Mouse (Mus musculus) telencephalon, adult 2 months (tissue): ENCODE measurements around the gene Gemin4.
A peak's percentile ranks its signal among the peaks of the same experiment; 100 is the strongest.

Experiments used
- DNase-seq: peaks from one replicate; pipeline ENCODE4 v3.0.0-alpha.2; 2011; ENCODE audit warnings: low read depth, low spot score

Gene Gemin4

GRCm38 (mm10) chr11:76217390-76217800, at the start of gene Gemin4, which contains the start of gene Dbil5:
Gemin4 (minus strand) TSS chr11:76217664.
Dbil5 (plus strand) TSS chr11:76217608.
- peak; percentile 96 for DNase-seq

GRCm38 (mm10) chr11:76262611-76263351, 45.3 kb upstream of the Gemin4 start:
- DNase-seq = no peak

- DNase-seq = no peak
Observed at GRCm38 (mm10) chr11:76261224-76261623, 43.8 kb upstream of the Gemin4 start.

- DNase-seq = no peak
Observed at GRCm38 (mm10) chr11:76260208-76261050, 43.0 kb upstream of the Gemin4 start.

- DNase-seq = no peak
Observed at GRCm38 (mm10) chr11:76258511-76258910, 41.0 kb upstream of the Gemin4 start.

GRCm38 (mm10) chr11:76257386-76257785, 39.9 kb upstream of the Gemin4 start:
- DNase-seq = no peak

- no peak for DNase-seq
Observed at GRCm38 (mm10) chr11:76256129-76256528, 38.7 kb upstream of the Gemin4 start.

- no peak for DNase-seq
Observed at GRCm38 (mm10) chr11:76255431-76256001, 38.1 kb upstream of the Gemin4 start.

- no peak for DNase-seq
Observed at GRCm38 (mm10) chr11:76253918-76254264, 36.4 kb upstream of the Gemin4 start.

GRCm38 (mm10) chr11:76253145-76253917, 35.9 kb upstream of the Gemin4 start:
- DNase-seq = no peak

GRCm38 (mm10) chr11:76252036-76252435, 34.6 kb upstream of the Gemin4 start:
- DNase-seq = no peak

GRCm38 (mm10) chr11:76247239-76247638, 29.8 kb upstream of the Gemin4 start:
- DNase-seq = no peak

GRCm38 (mm10) chr11:76246439-76246838, 29.0 kb upstream of the Gemin4 start:
- no peak for DNase-seq

GRCm38 (mm10) chr11:76243811-76244546, 26.5 kb upstream of the Gemin4 start:
- no peak for DNase-seq

GRCm38 (mm10) chr11:76242901-76243810, 25.7 kb upstream of the Gemin4 start, which contains the start of the genes Mrm3 and Glod4:
Mrm3 (plus strand) TSS chr11:76243715.
Glod4 (minus strand) TSS chr11:76243725.
- DNase-seq = peak; percentile 73

GRCm38 (mm10) chr11:76239750-76240149, 22.3 kb upstream of the Gemin4 start:
- DNase-seq = no peak

GRCm38 (mm10) chr11:76236136-76236535, 18.7 kb upstream of the Gemin4 start:
- DNase-seq = no peak

GRCm38 (mm10) chr11:76225051-76225450, 7.6 kb upstream of the Gemin4 start:
- DNase-seq = no peak

GRCm38 (mm10) chr11:76224631-76225030, 7.2 kb upstream of the Gemin4 start:
- no peak for DNase-seq
